Mouse (Mus musculus): ENCODE measurements around the gene Fkbp8. TPM values are rescaled to one million over a fixed set of nuclear protein-coding genes. Genes with fewer than 3 reads are reported as not detected.
"Not testable (repeated sequence)": the region's sequence is repeated elsewhere in the genome, so short reads cannot be mapped to it uniquely, and the experiment has no call there.

Fkbp8 gene
- total RNA-seq, 2 experiments from 2014 or later = 162 to 184 TPM

GRCm38 (mm10) chr8:70500386-70501301 is 26.9 kb upstream of the Fkbp8 start:
- DNase-seq (ENCODE audit: low spot score in 2 of 2) = no peak

GRCm38 (mm10) chr8:70501820-70502529 is 25.5 kb upstream of the Fkbp8 start:
- DNase-seq (ENCODE audit: low spot score in 2 of 2) = peak in 1 of 2 experiments; percentile 81

- no peak for DNase-seq (ENCODE audit: low spot score in 2 of 2)
Measured at GRCm38 (mm10) chr8:70502540-70502939, 25.0 kb upstream of the Fkbp8 start.

GRCm38 (mm10) chr8:70503062-70503750 is 24.3 kb upstream of the Fkbp8 start:
- peak; percentile 73 to 77 for DNase-seq (ENCODE audit: low spot score in 2 of 2)

- peak; percentile 74 to 82 for DNase-seq (ENCODE audit: low spot score in 2 of 2)
Measured at GRCm38 (mm10) chr8:70504291-70504716, 23.2 kb upstream of the Fkbp8 start.

- DNase-seq (ENCODE audit: low spot score in 2 of 2) = peak in 1 of 2 experiments; percentile 80
Measured at GRCm38 (mm10) chr8:70504851-70505250, 22.7 kb upstream of the Fkbp8 start.

GRCm38 (mm10) chr8:70505698-70506327 is 21.7 kb upstream of the Fkbp8 start:
- no peak for DNase-seq (ENCODE audit: low spot score in 2 of 2)

- DNase-seq (ENCODE audit: low spot score in 2 of 2) = peak; percentile 86 to 95
Measured at GRCm38 (mm10) chr8:70506328-70507026, 21.0 kb upstream of the Fkbp8 start, which contains the start of gene Rex1bd. TSS of gene Rex1bd (minus strand) at chr8:70506752.

- DNase-seq (ENCODE audit: low spot score in 2 of 2) = no peak
Measured at GRCm38 (mm10) chr8:70507027-70507393, 20.5 kb upstream of the Fkbp8 start.

- no peak for DNase-seq (ENCODE audit: low spot score in 2 of 2)
Measured at GRCm38 (mm10) chr8:70509281-70509952, 18.1 kb upstream of the Fkbp8 start.

GRCm38 (mm10) chr8:70510228-70510915 is 17.2 kb upstream of the Fkbp8 start, which contains the start of gene Uba52:
TSS of gene Uba52 (minus strand) at chr8:70510801.
- DNase-seq (ENCODE audit: low spot score in 2 of 2) = peak; percentile 95 to 97

GRCm38 (mm10) chr8:70511174-70511573 is 16.4 kb upstream of the Fkbp8 start:
- DNase-seq (ENCODE audit: low spot score in 2 of 2) = not testable (repeated sequence)

GRCm38 (mm10) chr8:70511770-70512169 is 15.8 kb upstream of the Fkbp8 start:
- no peak for DNase-seq (ENCODE audit: low spot score in 2 of 2)

- no peak for DNase-seq (ENCODE audit: low spot score in 2 of 2)
Measured at GRCm38 (mm10) chr8:70512253-70512903, 15.1 kb upstream of the Fkbp8 start.

GRCm38 (mm10) chr8:70513441-70513840 is 14.1 kb upstream of the Fkbp8 start:
- DNase-seq (ENCODE audit: low spot score in 2 of 2) = no peak

GRCm38 (mm10) chr8:70517940-70518643 is 9.4 kb upstream of the Fkbp8 start:
- no peak for DNase-seq (ENCODE audit: low spot score in 2 of 2)

GRCm38 (mm10) chr8:70519043-70519442 is 8.5 kb upstream of the Fkbp8 start:
- DNase-seq (ENCODE audit: low spot score in 2 of 2) = no peak

GRCm38 (mm10) chr8:70519606-70520005 is 7.9 kb upstream of the Fkbp8 start:
- DNase-seq (ENCODE audit: low spot score in 2 of 2) = no peak

All from gastrocnemius, postnatal 4 days (tissue).